Mouse (Mus musculus) heart, postnatal 0 days (tissue): ENCODE measurements around the gene Neu2.

Experiments
- CTCF ChIP-seq: IDR thresholded peaks from 2 replicates; pipeline ENCODE4 v1.5.1; 2016; ENCODE audit warnings: antibody characterized with exemption, control low read depth, low read depth
- EP300 ChIP-seq: IDR thresholded peaks from 2 replicates; pipeline ENCODE4 v1.6.1; 2016; ENCODE audit warnings: antibody characterized with exemption, low read depth

- TF ChIP-seq CTCF (no peak), EP300 (no peak)
Observed at GRCm38 (mm10) chr1:87607385-87608091, 97.8 kb downstream of the Neu2 start.
